Mouse (Mus musculus): Measurements from ENCODE around the gene Nup93. TPM values are rescaled to one million over a fixed set of nuclear protein-coding genes. Genes with fewer than 3 reads are reported as not detected.
A peak's percentile ranks its signal among the peaks of the same experiment; 100 is the strongest.
"Not testable (repeated sequence)": the region's sequence is repeated elsewhere in the genome, so short reads cannot be mapped to it uniquely, and the experiment has no call there.

Nup93 gene
- 28.1 and 28.2 TPM in 2 replicates for polyA plus RNA-seq (2012; rRNA removed)

DNA sequence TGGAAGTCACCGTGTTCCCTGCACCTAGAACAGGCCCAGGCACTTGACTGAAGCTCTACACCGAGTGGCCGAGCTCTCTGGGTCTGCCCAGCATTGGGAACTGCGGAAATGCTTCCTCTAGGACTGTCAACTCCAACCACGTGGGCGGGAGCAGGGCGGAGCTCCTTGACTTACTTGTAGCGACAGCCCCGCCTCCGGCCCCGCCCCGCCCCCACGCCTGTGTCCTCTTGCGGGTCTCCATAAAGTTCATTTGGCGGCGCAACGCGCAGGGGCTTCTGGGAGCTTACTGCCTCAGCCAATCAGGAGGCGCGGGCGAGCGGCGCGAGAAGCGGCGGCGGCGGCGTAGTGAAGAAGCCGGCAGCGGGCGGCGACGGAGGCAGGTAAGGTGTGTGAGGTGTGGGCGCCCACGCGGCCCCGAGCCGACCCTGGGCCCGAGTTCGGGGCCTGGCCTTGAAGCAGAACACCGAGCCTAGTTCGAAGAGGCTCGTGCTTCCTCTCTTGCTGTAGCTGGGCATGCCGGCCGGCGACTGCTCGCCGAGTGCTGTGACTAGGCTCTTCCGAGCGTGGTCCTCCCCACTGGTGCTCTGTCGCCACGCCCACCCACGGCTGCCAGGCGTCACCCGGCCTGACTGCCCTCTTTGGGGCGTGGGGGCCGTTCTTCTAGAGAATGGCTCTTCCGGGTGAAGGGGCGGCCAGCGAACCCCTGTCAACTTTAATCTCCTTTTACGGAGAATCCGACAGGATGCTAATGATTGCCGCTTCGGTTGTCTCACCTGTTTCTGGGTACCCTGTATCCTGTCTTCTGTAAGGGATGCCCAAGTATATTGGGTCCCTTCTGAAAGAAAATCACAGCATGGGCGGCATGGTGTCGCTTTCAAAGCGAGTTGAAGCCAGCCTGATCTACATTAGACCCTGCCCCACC, at the start of gene Nup93:
Gene Nup93, plus strand, starts transcription at position 313 of the 922 bp plus-strand sequence.
- TF ChIP-seq POLR2A (IDR thresholded peaks at IDR 0.05; ENCODE audit: control insufficient read depth, extremely low read depth, insufficient read depth, low read length, poor library complexity): peak; percentile 50; the same call in 1 of the 2 replicates
- peak; percentile 17; the same call in 1 of the 2 replicates for TF ChIP-seq CTCF (IDR thresholded peaks at IDR 0.05; ENCODE audit: borderline replicate concordance, control insufficient read depth, extremely low read depth, insufficient read depth, low read length, poor library complexity)
- Histone ChIP-seq H3K4me3 (ENCODE audit: control insufficient read depth, insufficient read depth, low read length) (peak within 1 kb of the TSS; percentile 71), H3K27ac (ENCODE audit: control insufficient read depth, insufficient read depth, low read length) (no peak within 1 kb of the TSS), H3K27me3 (ENCODE audit: control insufficient read depth, insufficient read depth, low read length) (no peaks in the 10 kb centered on the region), H3K36me3 (ENCODE audit: control insufficient read depth, insufficient read depth, low read length) (no peaks in the 10 kb centered on the region), H3K4me1 (replicated peaks; ENCODE audit: control insufficient read depth, insufficient read depth, low read length) (peaks cover 8% of the 10 kb centered on the region)
- WGBS: under 1% methylated on average over 68 of the region's 68 CpGs
- peak; percentile 96 for DNase-seq

DNA sequence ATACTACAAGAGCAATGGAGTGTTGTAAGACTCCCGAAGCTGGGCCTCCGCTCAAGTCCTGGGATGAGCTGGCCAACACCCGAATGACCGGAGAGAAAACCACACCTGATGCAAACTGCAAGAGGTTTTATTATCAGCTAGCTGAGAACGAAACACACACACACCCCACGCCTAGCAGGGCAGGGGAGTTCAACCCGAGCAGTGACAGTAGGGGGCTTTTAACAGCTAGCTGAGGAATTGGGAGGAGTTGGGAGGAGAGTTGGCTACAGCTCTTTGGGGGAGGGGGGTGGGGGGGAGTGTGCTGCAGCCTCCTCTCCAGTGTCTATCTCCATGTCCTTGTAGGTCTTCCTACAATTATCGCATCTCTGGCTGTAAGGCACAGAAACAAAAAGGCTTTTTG, 48.6 kb upstream of the Nup93 start:
- H3K4me1 ChIP-seq (replicated peaks; ENCODE audit: control insufficient read depth, insufficient read depth, low read length); H3K4me3 ChIP-seq (ENCODE audit: control insufficient read depth, insufficient read depth, low read length); H3K36me3 ChIP-seq (ENCODE audit: control insufficient read depth, insufficient read depth, low read length); H3K27ac ChIP-seq (ENCODE audit: control insufficient read depth, insufficient read depth, low read length); H3K27me3 ChIP-seq (ENCODE audit: control insufficient read depth, insufficient read depth, low read length); DNase-seq: not testable (repeated sequence)
- 83% methylated on average over 8 of the region's 8 CpGs for WGBS

DNA sequence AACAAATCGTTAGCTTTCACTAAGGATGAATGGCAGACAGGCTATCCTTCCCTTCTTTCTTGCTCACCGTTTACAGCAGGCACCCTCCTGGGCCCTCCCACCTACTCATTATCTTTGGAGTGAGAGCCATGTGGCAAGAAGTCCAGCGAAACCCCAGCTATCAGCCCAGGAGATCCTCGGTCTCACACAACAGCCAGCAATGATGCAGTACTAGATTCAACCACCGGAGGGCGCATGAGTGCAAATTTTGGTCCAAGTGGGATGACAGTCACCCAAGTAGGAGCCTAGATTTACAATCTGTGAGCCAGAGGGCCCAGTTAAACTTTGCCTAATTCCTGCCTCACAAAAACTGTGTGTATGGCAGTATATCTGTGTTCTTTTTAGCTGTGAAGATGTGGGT, 47.1 kb upstream of the Nup93 start:
- 5% methylated on average over 6 of the region's 6 CpGs for WGBS
- Histone ChIP-seq H3K27me3 (ENCODE audit: control insufficient read depth, insufficient read depth, low read length) (peaks cover under 1% of the 10 kb centered on the region; the same call in 1 of the 2 replicates), H3K36me3 (ENCODE audit: control insufficient read depth, insufficient read depth, low read length) (no peaks in the 10 kb centered on the region), H3K27ac (ENCODE audit: control insufficient read depth, insufficient read depth, low read length) (no peak overlapping the region), H3K4me1 (replicated peaks; ENCODE audit: control insufficient read depth, insufficient read depth, low read length) (peaks cover 3% of the 10 kb centered on the region; the same call in 1 of the 2 replicates), H3K4me3 (ENCODE audit: control insufficient read depth, insufficient read depth, low read length) (no peak overlapping the region)
- TF ChIP-seq POLR2A (IDR thresholded peaks at IDR 0.05; ENCODE audit: control insufficient read depth, extremely low read depth, insufficient read depth, low read length, poor library complexity) (no peak), CTCF (IDR thresholded peaks at IDR 0.05; ENCODE audit: borderline replicate concordance, control insufficient read depth, extremely low read depth, insufficient read depth, low read length, poor library complexity) (peak; percentile 55; the same call in 1 of the 2 replicates)
- peak; percentile 85 for DNase-seq

DNA sequence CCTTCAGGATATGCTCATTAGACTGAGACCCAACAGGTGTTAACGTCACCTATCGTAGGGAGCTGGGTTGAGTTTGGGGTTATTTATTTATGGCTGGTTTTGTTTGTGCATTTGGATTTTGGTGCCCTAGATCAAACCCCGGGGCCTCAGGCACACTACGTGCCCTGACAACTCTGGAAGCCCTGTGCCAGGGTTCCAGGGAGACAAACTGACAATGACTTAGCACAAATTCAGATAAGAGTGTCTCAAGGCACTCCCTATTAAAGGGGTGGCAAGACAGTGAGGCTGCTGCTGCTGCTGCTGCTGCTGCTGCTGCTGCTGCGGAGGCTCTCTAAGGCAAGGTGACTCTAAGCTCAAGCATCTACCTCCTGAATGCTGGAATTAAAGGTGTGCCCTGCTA, 44.8 kb upstream of the Nup93 start:
- H3K4me1 ChIP-seq (replicated peaks; ENCODE audit: control insufficient read depth, insufficient read depth, low read length): peaks cover 8% of the 10 kb centered on the region; the same call in 1 of the 2 replicates
- no peak overlapping the region for H3K27ac ChIP-seq (ENCODE audit: control insufficient read depth, insufficient read depth, low read length)
- TF ChIP-seq POLR2A (IDR thresholded peaks at IDR 0.05; ENCODE audit: control insufficient read depth, extremely low read depth, insufficient read depth, low read length, poor library complexity) (no peak), CTCF (IDR thresholded peaks at IDR 0.05; ENCODE audit: borderline replicate concordance, control insufficient read depth, extremely low read depth, insufficient read depth, low read length, poor library complexity) (no peak)
- 85% methylated on average over 5 of the region's 5 CpGs for WGBS
- no peak overlapping the region for H3K4me3 ChIP-seq (ENCODE audit: control insufficient read depth, insufficient read depth, low read length)
- DNase-seq: no peak
- H3K27me3 ChIP-seq (ENCODE audit: control insufficient read depth, insufficient read depth, low read length): peaks cover 6% of the 10 kb centered on the region
- no peaks in the 10 kb centered on the region for H3K36me3 ChIP-seq (ENCODE audit: control insufficient read depth, insufficient read depth, low read length)

DNA sequence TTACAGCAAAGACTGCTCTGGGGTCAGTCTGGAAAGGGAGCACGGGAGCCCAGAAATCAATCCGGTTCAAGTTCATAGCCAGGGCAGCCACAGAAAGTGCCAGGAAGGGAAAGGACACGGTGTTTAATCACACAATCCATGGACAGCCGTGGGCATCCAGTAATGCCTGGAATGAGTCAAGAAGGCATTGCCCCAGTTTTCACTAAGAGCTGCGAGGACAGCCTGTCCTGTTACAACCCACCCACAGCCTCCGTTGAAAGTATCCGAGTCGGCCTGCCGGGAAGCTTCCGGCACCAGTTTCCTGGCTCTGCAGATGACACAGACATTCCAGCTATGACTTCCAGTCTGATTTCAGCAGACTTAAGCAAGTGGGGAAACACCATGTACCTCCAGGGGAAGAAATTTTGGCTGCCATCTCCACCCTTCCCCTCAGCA, 43.0 kb upstream of the Nup93 start:
- DNase-seq: no peak
- Histone ChIP-seq H3K36me3 (ENCODE audit: control insufficient read depth, insufficient read depth, low read length) (no peaks in the 10 kb centered on the region), H3K4me3 (ENCODE audit: control insufficient read depth, insufficient read depth, low read length) (no peak overlapping the region), H3K27me3 (ENCODE audit: control insufficient read depth, insufficient read depth, low read length) (peaks cover 6% of the 10 kb centered on the region), H3K4me1 (replicated peaks; ENCODE audit: control insufficient read depth, insufficient read depth, low read length) (peaks cover 8% of the 10 kb centered on the region; the same call in 1 of the 2 replicates), H3K27ac (ENCODE audit: control insufficient read depth, insufficient read depth, low read length) (no peak overlapping the region)
- WGBS: 39% methylated on average over 10 of the region's 10 CpGs
- TF ChIP-seq CTCF (IDR thresholded peaks at IDR 0.05; ENCODE audit: borderline replicate concordance, control insufficient read depth, extremely low read depth, insufficient read depth, low read length, poor library complexity) (no peak), POLR2A (IDR thresholded peaks at IDR 0.05; ENCODE audit: control insufficient read depth, extremely low read depth, insufficient read depth, low read length, poor library complexity) (no peak)

DNA sequence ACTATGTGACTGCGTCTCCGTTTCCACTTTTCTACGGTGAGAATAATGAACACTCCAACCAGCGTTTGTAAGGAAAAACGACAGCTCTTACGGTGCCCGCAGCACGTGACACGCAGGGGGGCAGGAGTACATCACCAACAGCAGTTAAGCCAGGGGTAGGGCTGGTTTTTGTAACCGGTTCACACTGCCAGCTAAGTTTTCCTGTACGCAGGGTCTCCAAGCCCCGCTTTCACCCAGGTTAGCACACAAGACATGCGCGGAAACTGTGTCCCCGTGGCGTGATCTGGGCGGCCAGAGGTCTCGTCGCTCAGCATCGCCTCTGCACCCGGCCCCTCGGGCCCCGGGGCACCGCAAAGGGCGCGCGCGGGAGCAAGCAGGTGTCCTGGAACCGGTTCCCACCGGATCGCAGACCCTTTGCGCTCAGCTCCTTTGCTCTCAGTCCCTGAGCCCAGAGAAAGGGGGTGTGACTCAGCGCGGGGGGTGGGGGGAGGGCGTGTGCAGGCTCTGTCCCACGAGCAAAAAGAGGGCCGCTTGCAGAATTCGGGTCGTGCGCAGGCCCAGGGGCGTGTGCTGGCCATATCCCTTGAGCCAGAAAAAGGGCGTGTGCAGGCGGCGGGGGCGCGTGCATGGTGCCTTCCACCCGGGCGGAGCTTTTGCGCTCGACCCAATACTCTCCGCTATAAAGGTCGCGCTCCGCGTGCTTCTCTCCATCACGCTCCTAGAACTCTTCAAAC, 42.1 kb upstream of the Nup93 start, which contains the start of gene Mt2:
Gene Mt2, plus strand, starts transcription at position 590 of the 734 bp plus-strand sequence.
- Histone ChIP-seq H3K27me3 (ENCODE audit: control insufficient read depth, insufficient read depth, low read length) (peaks cover 6% of the 10 kb centered on the region), H3K4me3 (ENCODE audit: control insufficient read depth, insufficient read depth, low read length) (peak within 1 kb of the TSS; percentile 11; the same call in 1 of the 2 replicates), H3K36me3 (ENCODE audit: control insufficient read depth, insufficient read depth, low read length) (no peaks in the 10 kb centered on the region), H3K27ac (ENCODE audit: control insufficient read depth, insufficient read depth, low read length) (no peak within 1 kb of the TSS), H3K4me1 (replicated peaks; ENCODE audit: control insufficient read depth, insufficient read depth, low read length) (peaks cover 8% of the 10 kb centered on the region; the same call in 1 of the 2 replicates)
- 2% methylated on average over 56 of the region's 56 CpGs for WGBS
- no peak for DNase-seq
- 0 out of 2 replicates have a peak, but pooled peaks have one; percentile 13 for TF ChIP-seq CTCF (IDR thresholded peaks at IDR 0.05; ENCODE audit: borderline replicate concordance, control insufficient read depth, extremely low read depth, insufficient read depth, low read length, poor library complexity)
- 0 out of 2 replicates have a peak, but pooled peaks have one; percentile 22 for TF ChIP-seq POLR2A (IDR thresholded peaks at IDR 0.05; ENCODE audit: control insufficient read depth, extremely low read depth, insufficient read depth, low read length, poor library complexity)

All from thymus, adult 2 months (tissue).